Mouse (Mus musculus): ENCODE data around the gene Ikzf1. TPM values are rescaled to one million over a fixed set of nuclear protein-coding genes. Genes with fewer than 3 reads are reported as not detected.

Gene Ikzf1
- polyA plus RNA-seq, 1 experiment from 2014 or later = 1.9 TPM

DNA sequence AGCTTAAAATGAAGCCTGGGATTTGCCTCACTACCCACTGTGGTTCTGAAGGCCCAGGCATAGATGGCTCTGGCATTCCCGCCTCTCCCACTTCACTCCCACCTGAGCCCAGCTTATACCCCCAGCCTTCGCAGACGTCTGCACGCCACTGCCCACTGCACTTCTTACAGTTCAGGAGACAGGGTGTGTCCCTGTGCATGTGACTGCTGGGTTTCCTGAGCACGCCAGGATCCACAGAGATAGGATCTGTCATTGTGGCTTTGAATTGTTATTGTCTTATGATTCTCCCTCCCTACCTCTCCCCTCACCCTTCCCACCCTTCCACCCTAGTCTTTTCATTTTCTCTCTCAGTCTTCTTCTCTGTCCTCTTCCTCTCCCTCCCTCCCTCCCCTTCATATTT is 34.9 kb downstream of the Ikzf1 start:
- DNase-seq (ENCODE audit: low spot score) = no peak
- WGBS = 75% methylated on average over 5 of the region's 5 CpGs
- H3K4me1 ChIP-seq (ENCODE audit: control insufficient read depth, insufficient read depth, low read length) = no peaks in the 10 kb centered on the region

GRCm38 (mm10) chr11:11725252-11725875 is 40.6 kb downstream of the Ikzf1 start:
- no peak overlapping the region for H3K9ac ChIP-seq (ENCODE audit: low read length)
- H3K36me3 ChIP-seq (ENCODE audit: control insufficient read depth, insufficient read depth, low read length) = no peaks in the 10 kb centered on the region
- H3K4me1 ChIP-seq (ENCODE audit: control insufficient read depth, insufficient read depth, low read length) = no peaks in the 10 kb centered on the region
- H3K4me3 ChIP-seq (ENCODE audit: low read depth, low read length) = no peak overlapping the region
- no peaks in the 10 kb centered on the region for H3K27me3 ChIP-seq (ENCODE audit: control insufficient read depth, insufficient read depth, low read length)
- ATAC-seq (ENCODE audit: insufficient number of reproducible peaks, low FRiP score, low TSS enrichment, low read depth) (no peak), DNase-seq (ENCODE audit: low spot score) (no peak)
- H3K9me3 ChIP-seq (ENCODE audit: control insufficient read depth, low read length) = no peaks in the 10 kb centered on the region
- H3K4me2 ChIP-seq (ENCODE audit: low read depth, severe bottlenecking) = no peak overlapping the region
- 87% methylated on average over 11 of the region's 11 CpGs for WGBS
- no peak overlapping the region for H3K27ac ChIP-seq (replicated peaks; ENCODE audit: low read depth, low read length)

More for the DNA sequence above, 34.9 kb downstream of the Ikzf1 start:
- Histone ChIP-seq H3K9ac (ENCODE audit: low read length) (no peak overlapping the region), H3K27me3 (ENCODE audit: control insufficient read depth, insufficient read depth, low read length) (no peaks in the 10 kb centered on the region), H3K4me3 (ENCODE audit: low read depth, low read length) (no peak overlapping the region), H3K9me3 (ENCODE audit: control insufficient read depth, low read length) (no peaks in the 10 kb centered on the region), H3K27ac (replicated peaks; ENCODE audit: low read depth, low read length) (no peak overlapping the region), H3K36me3 (ENCODE audit: control insufficient read depth, insufficient read depth, low read length) (no peaks in the 10 kb centered on the region), H3K4me2 (ENCODE audit: low read depth, severe bottlenecking) (no peak overlapping the region)
- no peak for ATAC-seq (ENCODE audit: insufficient number of reproducible peaks, low FRiP score, low TSS enrichment, low read depth)

DNA sequence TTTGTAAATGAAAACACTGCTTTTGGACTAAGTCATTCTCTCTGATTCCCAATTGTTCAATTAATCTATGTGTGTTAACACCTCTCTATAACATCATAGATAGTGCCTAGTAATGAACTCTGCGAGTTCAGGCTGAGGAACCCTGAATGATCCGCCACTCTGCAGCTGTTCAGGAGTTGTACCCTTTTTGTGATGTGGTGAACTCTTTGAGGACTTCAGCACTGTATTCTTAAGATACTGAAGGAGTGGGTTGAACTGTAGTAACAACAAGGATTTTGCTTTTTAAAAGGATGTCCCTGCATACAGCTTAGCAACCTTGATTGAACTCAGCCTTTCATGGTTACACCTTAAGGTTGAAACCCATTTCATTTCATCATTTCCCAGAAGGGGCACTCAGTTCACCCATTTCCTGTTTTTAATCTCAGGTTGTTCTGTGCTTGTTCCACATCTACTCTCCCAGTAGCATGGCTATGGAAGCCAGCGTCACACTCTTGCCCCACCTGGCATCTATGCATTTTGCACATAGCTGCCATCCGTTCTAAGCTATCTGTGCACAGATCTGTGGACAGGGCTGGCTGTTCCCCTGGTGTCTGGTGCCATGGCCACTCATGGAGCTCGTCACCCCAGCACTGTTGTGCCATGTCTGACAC is 41.2 kb downstream of the Ikzf1 start:
- H3K4me3 ChIP-seq (ENCODE audit: low read depth, low read length) = no peak overlapping the region
- DNase-seq (ENCODE audit: low spot score) (no peak), ATAC-seq (ENCODE audit: insufficient number of reproducible peaks, low FRiP score, low TSS enrichment, low read depth) (no peak)
- no peaks in the 10 kb centered on the region for H3K36me3 ChIP-seq (ENCODE audit: control insufficient read depth, insufficient read depth, low read length)
- H3K9ac ChIP-seq (ENCODE audit: low read length) = no peak overlapping the region
- 90% methylated on average over 5 of the region's 5 CpGs for WGBS
- no peak overlapping the region for H3K4me2 ChIP-seq (ENCODE audit: low read depth, severe bottlenecking)
- no peaks in the 10 kb centered on the region for H3K4me1 ChIP-seq (ENCODE audit: control insufficient read depth, insufficient read depth, low read length)
- H3K9me3 ChIP-seq (ENCODE audit: control insufficient read depth, low read length) = no peaks in the 10 kb centered on the region
- no peaks in the 10 kb centered on the region for H3K27me3 ChIP-seq (ENCODE audit: control insufficient read depth, insufficient read depth, low read length)
- H3K27ac ChIP-seq (replicated peaks; ENCODE audit: low read depth, low read length) = no peak overlapping the region

- no peak for DNase-seq (ENCODE audit: low spot score)
- Histone ChIP-seq H3K4me2 (ENCODE audit: low read depth, severe bottlenecking) (no peak overlapping the region), H3K4me3 (ENCODE audit: low read depth, low read length) (no peak overlapping the region), H3K9me3 (ENCODE audit: control insufficient read depth, low read length) (no peaks in the 10 kb centered on the region), H3K4me1 (ENCODE audit: control insufficient read depth, insufficient read depth, low read length) (no peaks in the 10 kb centered on the region), H3K36me3 (ENCODE audit: control insufficient read depth, insufficient read depth, low read length) (no peaks in the 10 kb centered on the region), H3K27me3 (ENCODE audit: control insufficient read depth, insufficient read depth, low read length) (no peaks in the 10 kb centered on the region), H3K27ac (replicated peaks; ENCODE audit: low read depth, low read length) (no peak overlapping the region), H3K9ac (ENCODE audit: low read length) (no peak overlapping the region)
- ATAC-seq (ENCODE audit: insufficient number of reproducible peaks, low FRiP score, low TSS enrichment, low read depth) = no peak
- 82% methylated on average over 4 of the region's 4 CpGs for WGBS
Measured at GRCm38 (mm10) chr11:11726807-11727276, 42.0 kb downstream of the Ikzf1 start.

DNA sequence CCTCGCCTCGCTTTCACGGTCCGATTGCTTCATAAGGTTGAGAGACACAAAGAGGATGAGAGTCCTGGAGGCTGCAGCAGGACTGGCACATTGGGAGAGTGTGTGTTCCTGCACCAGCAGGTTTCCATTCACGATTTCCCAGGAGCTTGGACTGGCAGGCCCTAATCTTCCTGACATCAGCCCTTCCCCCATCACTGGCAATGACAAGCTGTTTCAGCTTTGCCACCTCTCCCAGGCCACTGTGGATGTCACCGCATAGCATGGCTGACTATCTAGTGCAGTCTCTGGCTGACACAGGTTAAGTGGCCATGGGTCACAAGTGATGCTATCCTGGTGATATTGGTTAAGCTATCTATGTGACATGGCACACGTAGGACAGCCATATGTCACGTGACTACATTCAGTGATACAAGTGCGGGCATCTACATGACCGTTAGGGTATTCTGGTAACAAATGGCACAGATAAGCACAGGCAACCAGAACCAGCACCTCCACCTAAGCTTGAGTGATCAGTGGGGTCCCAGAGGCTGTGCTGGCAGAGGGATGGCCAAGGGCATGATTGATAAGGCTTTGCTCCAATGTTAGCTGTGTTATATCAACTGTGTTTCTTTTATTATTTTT is 43.2 kb downstream of the Ikzf1 start:
- ATAC-seq (ENCODE audit: insufficient number of reproducible peaks, low FRiP score, low TSS enrichment, low read depth) (no peak), DNase-seq (ENCODE audit: low spot score) (no peak)
- Histone ChIP-seq H3K4me2 (ENCODE audit: low read depth, severe bottlenecking) (no peak overlapping the region), H3K9me3 (ENCODE audit: control insufficient read depth, low read length) (no peaks in the 10 kb centered on the region), H3K27me3 (ENCODE audit: control insufficient read depth, insufficient read depth, low read length) (no peaks in the 10 kb centered on the region), H3K27ac (replicated peaks; ENCODE audit: low read depth, low read length) (no peak overlapping the region), H3K36me3 (ENCODE audit: control insufficient read depth, insufficient read depth, low read length) (no peaks in the 10 kb centered on the region), H3K4me3 (ENCODE audit: low read depth, low read length) (no peak overlapping the region), H3K9ac (ENCODE audit: low read length) (no peak overlapping the region), H3K4me1 (ENCODE audit: control insufficient read depth, insufficient read depth, low read length) (no peaks in the 10 kb centered on the region)
- WGBS = 89% methylated on average over 10 of the region's 10 CpGs

DNA sequence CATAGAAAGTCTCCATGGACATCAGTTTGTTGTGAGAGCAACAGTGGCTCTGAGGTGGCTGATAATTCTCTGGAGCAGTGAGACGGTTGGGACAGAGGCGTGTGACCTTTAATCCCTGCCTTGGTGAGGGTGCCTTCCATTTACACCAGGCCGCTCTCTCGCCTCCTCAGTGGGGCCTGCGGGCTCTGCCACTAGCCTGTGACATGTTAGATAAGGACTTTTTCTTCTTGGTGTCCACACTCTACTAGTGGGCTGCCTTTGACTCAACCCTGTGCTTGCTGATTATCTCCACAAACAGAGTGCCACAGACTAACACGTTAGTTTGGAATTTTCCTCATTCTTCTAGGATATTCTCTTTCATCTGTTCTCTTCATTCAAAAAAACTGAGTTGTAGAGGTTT is 44.4 kb downstream of the Ikzf1 start:
- ATAC-seq (ENCODE audit: insufficient number of reproducible peaks, low FRiP score, low TSS enrichment, low read depth) (no peak), DNase-seq (ENCODE audit: low spot score) (no peak)
- H3K27ac ChIP-seq (replicated peaks; ENCODE audit: low read depth, low read length) = no peak overlapping the region
- no peaks in the 10 kb centered on the region for H3K4me1 ChIP-seq (ENCODE audit: control insufficient read depth, insufficient read depth, low read length)
- no peaks in the 10 kb centered on the region for H3K9me3 ChIP-seq (ENCODE audit: control insufficient read depth, low read length)
- 84% methylated on average over 6 of the region's 6 CpGs for WGBS
- H3K4me2 ChIP-seq (ENCODE audit: low read depth, severe bottlenecking) = no peak overlapping the region
- no peaks in the 10 kb centered on the region for H3K36me3 ChIP-seq (ENCODE audit: control insufficient read depth, insufficient read depth, low read length)
- H3K9ac ChIP-seq (ENCODE audit: low read length) = no peak overlapping the region
- no peak overlapping the region for H3K4me3 ChIP-seq (ENCODE audit: low read depth, low read length)
- H3K27me3 ChIP-seq (ENCODE audit: control insufficient read depth, insufficient read depth, low read length) = no peaks in the 10 kb centered on the region

- no peaks in the 10 kb centered on the region for H3K27me3 ChIP-seq (ENCODE audit: control insufficient read depth, insufficient read depth, low read length)
- H3K4me1 ChIP-seq (ENCODE audit: control insufficient read depth, insufficient read depth, low read length) = no peaks in the 10 kb centered on the region
- H3K36me3 ChIP-seq (ENCODE audit: control insufficient read depth, insufficient read depth, low read length) = no peaks in the 10 kb centered on the region
- no peak overlapping the region for H3K9ac ChIP-seq (ENCODE audit: low read length)
- no peak for DNase-seq (ENCODE audit: low spot score)
- ATAC-seq (ENCODE audit: insufficient number of reproducible peaks, low FRiP score, low TSS enrichment, low read depth) = no peak
- H3K27ac ChIP-seq (replicated peaks; ENCODE audit: low read depth, low read length) = no peak overlapping the region
- no peaks in the 10 kb centered on the region for H3K9me3 ChIP-seq (ENCODE audit: control insufficient read depth, low read length)
- H3K4me3 ChIP-seq (ENCODE audit: low read depth, low read length) = no peak overlapping the region
- H3K4me2 ChIP-seq (ENCODE audit: low read depth, severe bottlenecking) = no peak overlapping the region
- WGBS = 88% methylated on average over 1 of the region's 1 CpGs
Measured at GRCm38 (mm10) chr11:11730062-11730461, 45.3 kb downstream of the Ikzf1 start.

GRCm38 (mm10) chr11:11731727-11732126 is 46.9 kb downstream of the Ikzf1 start:
- DNase-seq (ENCODE audit: low spot score) (no peak), ATAC-seq (ENCODE audit: insufficient number of reproducible peaks, low FRiP score, low TSS enrichment, low read depth) (no peak)
- no peaks in the 10 kb centered on the region for H3K36me3 ChIP-seq (ENCODE audit: control insufficient read depth, insufficient read depth, low read length)
- H3K4me3 ChIP-seq (ENCODE audit: low read depth, low read length) = no peak overlapping the region
- 90% methylated on average over 1 of the region's 1 CpGs for WGBS
- no peak overlapping the region for H3K27ac ChIP-seq (replicated peaks; ENCODE audit: low read depth, low read length)
- H3K9ac ChIP-seq (ENCODE audit: low read length) = no peak overlapping the region
- no peaks in the 10 kb centered on the region for H3K27me3 ChIP-seq (ENCODE audit: control insufficient read depth, insufficient read depth, low read length)
- H3K9me3 ChIP-seq (ENCODE audit: control insufficient read depth, low read length) = no peaks in the 10 kb centered on the region
- H3K4me2 ChIP-seq (ENCODE audit: low read depth, severe bottlenecking) = no peak overlapping the region
- no peaks in the 10 kb centered on the region for H3K4me1 ChIP-seq (ENCODE audit: control insufficient read depth, insufficient read depth, low read length)
